Mouse (Mus musculus) limb, embryonic 10.5 days (tissue): Measurements from ENCODE around the gene Frmd5. TPM values are rescaled to one million over a fixed set of nuclear protein-coding genes. Genes with fewer than 3 reads are reported as not detected.

Source experiments
- DNase-seq: peaks from one replicate; pipeline ENCODE4 v3.0.0-alpha.2; 2017; ENCODE audit warnings: low spot score
- H3K27ac ChIP-seq: fragments of 300-500 bp; sonication (generic); 2 replicates; pipeline ENCODE4 v1.5.1; 2016; ENCODE audit warnings: mild to moderate bottlenecking
- H3K27me3 ChIP-seq: fragments of 300-500 bp; sonication (generic); 2 replicates; pipeline ENCODE4 v1.6.1; 2016; ENCODE audit warnings: low read depth, mild to moderate bottlenecking; ENCODE audit not compliant: poor library complexity, severe bottlenecking
- H3K36me3 ChIP-seq: fragments of 300-500 bp; sonication (generic); 2 replicates; pipeline ENCODE4 v1.6.1; 2016; ENCODE audit warnings: mild to moderate bottlenecking, moderate library complexity
- H3K4me1 ChIP-seq: fragments of 300-500 bp; sonication (generic); 2 replicates; pipeline ENCODE4 v1.6.1; 2016
- H3K4me3 ChIP-seq: fragments of 300-500 bp; sonication (generic); 2 replicates; pipeline ENCODE4 v1.5.1; 2016; ENCODE audit warnings: mild to moderate bottlenecking, moderate library complexity
- H3K9me3 ChIP-seq: fragments of 300-500 bp; sonication (generic); replicated peaks from 2 replicates; pipeline ENCODE4 v1.6.1; 2016; ENCODE audit warnings: mild to moderate bottlenecking
- WGBS: fragments of 180-500 bp; shearing (Covaris S2); methylation state at CpG from one replicate; pipeline ENCODE4 v1.1.7; 2016; 5-methylcytosine and 5-hydroxymethylcytosine counted together
- polyA plus RNA-seq: library from polyadenylated mRNA; unstranded; fragments of >200 nt; fragmentation: Nextera tagmentation; extraction: Ambion mirVana; gene quantifications from 2 replicates; pipeline ENCODE4 v1.2.1, GENCODE M21; 2016

Gene Frmd5
- polyA plus RNA-seq, 1 experiment from 2014 or later: 2.4 TPM

DNA sequence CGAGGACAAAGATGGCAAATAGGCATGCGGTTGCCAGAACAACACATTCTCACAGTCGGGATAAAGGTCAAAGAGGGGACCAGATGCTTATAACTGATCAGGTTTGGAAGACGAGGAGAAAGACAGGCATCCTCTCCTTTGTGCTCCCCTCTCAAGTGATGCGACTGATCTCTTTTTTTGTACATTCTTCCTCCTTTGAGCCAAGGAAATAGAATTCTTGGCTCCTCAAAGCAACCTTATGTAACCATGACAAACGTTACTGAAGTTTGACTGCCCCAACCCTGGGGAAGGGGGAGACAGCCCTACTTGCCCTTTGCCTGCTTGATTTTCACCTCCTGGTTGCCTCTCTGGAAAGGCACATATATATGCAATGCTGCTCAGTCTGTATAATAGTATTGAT lies 51.8 kb downstream of the Frmd5 start:
- H3K4me3 ChIP-seq: no peak overlapping the region
- no peak overlapping the region for H3K27ac ChIP-seq
- 0 out of 2 replicates have a peak, but pooled peaks cover 4% of the 10 kb centered on the region for H3K4me1 ChIP-seq
- no peaks in the 10 kb centered on the region for H3K9me3 ChIP-seq
- 69% methylated on average over 6 of the region's 6 CpGs for WGBS
- no peak for DNase-seq
- H3K27me3 ChIP-seq: no peaks in the 10 kb centered on the region
- H3K36me3 ChIP-seq: no peaks in the 10 kb centered on the region

DNA sequence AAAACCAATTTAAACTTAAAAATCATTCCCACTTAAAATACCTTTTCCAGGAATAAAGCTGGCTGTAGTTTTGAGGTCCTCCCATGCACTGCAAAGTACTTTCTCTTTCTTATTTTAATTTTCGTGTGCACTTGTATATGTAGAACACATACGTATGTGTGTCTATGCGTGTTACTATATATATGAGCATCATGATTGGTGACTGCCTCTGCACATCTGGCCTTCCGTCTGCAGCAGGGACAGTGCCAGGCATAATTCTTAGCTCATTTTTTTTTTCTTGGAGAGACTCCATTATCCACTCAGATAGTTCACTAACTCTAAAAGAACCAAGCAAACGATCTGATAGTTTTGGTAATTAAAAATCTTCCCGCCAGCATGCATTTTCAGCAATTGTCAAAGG lies 56.8 kb downstream of the Frmd5 start:
- Histone ChIP-seq H3K4me3 (no peak overlapping the region), H3K27ac (no peak overlapping the region), H3K27me3 (no peaks in the 10 kb centered on the region), H3K4me1 (0 out of 2 replicates have a peak, but pooled peaks cover 4% of the 10 kb centered on the region), H3K36me3 (no peaks in the 10 kb centered on the region), H3K9me3 (no peaks in the 10 kb centered on the region)
- WGBS: 88% methylated on average over 6 of the region's 6 CpGs
- no peak for DNase-seq

DNA sequence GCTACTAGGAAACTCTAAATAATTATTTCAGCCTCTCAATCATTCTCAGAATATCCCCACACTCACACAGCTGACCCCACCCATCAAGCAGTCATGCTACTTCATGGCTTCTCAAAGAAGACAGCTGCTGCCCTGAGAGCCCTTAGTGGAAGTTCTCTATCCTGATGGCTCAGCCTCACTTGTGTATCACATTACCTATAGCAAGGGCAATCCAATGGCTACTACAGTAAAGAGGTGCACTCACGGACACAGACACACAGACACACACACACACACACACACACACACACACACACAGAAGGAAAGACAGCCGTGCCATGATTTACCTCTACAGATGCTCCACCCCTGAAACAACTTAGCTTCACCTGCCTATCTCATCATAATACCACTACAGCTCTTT lies 65.7 kb downstream of the Frmd5 start:
- no peaks in the 10 kb centered on the region for H3K4me1 ChIP-seq
- WGBS: 94% methylated on average over 2 of the region's 2 CpGs
- H3K9me3 ChIP-seq: no peaks in the 10 kb centered on the region
- no peak overlapping the region for H3K4me3 ChIP-seq
- H3K27ac ChIP-seq: no peak overlapping the region
- H3K27me3 ChIP-seq: no peaks in the 10 kb centered on the region
- DNase-seq: no peak
- no peaks in the 10 kb centered on the region for H3K36me3 ChIP-seq

DNA sequence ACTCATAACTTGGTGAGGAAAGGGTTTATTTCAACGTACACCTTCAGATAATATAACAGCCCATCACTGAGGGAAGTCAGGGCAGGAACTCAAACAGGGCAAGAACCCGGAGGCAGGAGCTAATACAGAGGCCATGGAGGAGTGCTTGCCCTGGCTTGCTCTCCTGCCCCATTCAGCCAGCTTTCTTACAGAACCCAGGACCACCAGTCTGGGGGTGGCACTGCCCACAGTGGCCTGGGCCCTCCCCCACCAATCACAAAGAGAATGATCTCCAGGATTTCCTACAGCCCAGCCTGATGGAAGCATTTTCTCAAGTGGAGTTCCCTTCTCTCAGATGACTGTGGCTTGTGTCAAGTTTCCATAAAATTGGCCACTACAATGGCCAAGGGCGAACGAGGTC lies 67.5 kb downstream of the Frmd5 start:
- DNase-seq: no peak
- H3K27me3 ChIP-seq: no peaks in the 10 kb centered on the region
- WGBS: 92% methylated on average over 4 of the region's 4 CpGs
- H3K9me3 ChIP-seq: no peaks in the 10 kb centered on the region
- no peak overlapping the region for H3K4me3 ChIP-seq
- no peak overlapping the region for H3K27ac ChIP-seq
- 0 out of 2 replicates have a peak, but pooled peaks cover 3% of the 10 kb centered on the region for H3K4me1 ChIP-seq
- H3K36me3 ChIP-seq: no peaks in the 10 kb centered on the region

DNA sequence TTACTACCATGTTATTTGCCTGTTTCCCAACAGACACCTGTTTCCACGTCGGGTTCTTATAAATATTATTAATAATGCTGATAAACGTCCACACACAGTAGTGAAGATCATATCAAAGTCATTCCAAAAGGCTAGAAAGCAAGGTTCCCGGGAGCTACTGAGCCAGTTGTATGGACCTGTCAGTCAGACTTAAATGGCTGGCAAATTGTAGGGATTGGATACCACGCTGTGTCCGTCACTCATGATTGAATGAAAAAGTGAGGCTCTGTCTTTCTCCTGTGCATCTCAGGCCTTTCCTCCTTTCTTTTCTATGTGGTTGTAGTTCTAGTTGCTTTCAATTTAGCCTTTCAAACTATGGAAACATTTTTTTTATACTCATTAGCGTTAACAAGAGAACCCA lies 73.5 kb downstream of the Frmd5 start:
- H3K4me3 ChIP-seq: no peak overlapping the region
- H3K4me1 ChIP-seq: 0 out of 2 replicates have a peak, but pooled peaks cover 3% of the 10 kb centered on the region
- no peak for DNase-seq
- H3K27me3 ChIP-seq: no peaks in the 10 kb centered on the region
- no peak overlapping the region for H3K27ac ChIP-seq
- no peaks in the 10 kb centered on the region for H3K9me3 ChIP-seq
- 94% methylated on average over 7 of the region's 7 CpGs for WGBS
- H3K36me3 ChIP-seq: no peaks in the 10 kb centered on the region

DNA sequence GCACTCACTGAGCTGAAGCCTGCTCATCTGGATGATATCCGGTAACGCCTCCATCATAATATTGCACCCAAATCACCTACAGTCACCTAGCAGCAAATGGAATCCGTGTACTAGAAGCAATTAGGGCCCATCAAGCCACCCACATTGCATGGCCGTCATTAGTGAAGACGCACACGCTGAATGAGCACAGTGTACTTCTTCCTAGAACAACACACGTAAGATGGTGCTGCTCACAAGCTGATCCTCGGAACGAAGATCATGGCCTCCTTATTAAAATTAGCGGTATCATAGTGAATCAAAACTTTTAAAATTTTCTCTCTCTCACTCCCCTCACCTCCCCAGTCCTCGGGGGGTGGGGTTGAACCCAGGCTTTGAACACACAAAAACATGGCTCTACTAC lies 76.4 kb downstream of the Frmd5 start:
- H3K27ac ChIP-seq: no peak overlapping the region
- no peak for DNase-seq
- 95% methylated on average over 11 of the region's 11 CpGs for WGBS
- H3K4me1 ChIP-seq: 0 out of 2 replicates have a peak, but pooled peaks cover 3% of the 10 kb centered on the region
- no peaks in the 10 kb centered on the region for H3K27me3 ChIP-seq
- H3K9me3 ChIP-seq: no peaks in the 10 kb centered on the region
- no peaks in the 10 kb centered on the region for H3K36me3 ChIP-seq
- H3K4me3 ChIP-seq: no peak overlapping the region

DNA sequence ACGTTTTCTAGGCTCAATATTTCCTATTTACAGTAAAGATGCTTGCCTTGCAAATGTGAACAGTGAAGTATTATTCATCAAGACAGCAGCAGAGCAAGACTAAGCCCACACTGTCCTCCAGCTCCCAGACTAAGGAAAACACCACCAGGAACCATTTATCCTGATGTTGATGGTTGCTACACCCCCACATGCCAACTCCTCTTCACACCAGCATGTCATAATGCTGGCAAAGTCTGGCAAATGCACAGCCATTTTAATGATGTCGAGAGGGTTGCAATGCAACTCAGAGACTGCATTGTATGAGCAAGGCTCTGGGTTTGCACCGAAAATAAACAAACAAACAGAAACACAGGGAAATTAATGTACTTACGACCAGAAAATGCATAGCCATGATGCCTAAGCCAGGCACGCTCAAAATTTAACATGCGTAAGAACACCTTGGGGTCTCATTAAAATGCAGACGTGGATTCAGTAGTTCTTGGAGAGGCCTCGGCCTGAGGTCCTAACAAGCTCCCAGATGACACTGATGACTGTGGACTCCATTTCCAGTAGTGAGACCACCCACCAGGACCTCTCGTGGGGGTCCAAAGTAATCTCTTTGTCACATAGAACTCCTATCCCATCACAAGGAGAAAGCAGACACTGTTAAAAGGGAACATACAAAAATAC lies 77.8 kb downstream of the Frmd5 start:
- 82% methylated on average over 9 of the region's 9 CpGs for WGBS

DNA sequence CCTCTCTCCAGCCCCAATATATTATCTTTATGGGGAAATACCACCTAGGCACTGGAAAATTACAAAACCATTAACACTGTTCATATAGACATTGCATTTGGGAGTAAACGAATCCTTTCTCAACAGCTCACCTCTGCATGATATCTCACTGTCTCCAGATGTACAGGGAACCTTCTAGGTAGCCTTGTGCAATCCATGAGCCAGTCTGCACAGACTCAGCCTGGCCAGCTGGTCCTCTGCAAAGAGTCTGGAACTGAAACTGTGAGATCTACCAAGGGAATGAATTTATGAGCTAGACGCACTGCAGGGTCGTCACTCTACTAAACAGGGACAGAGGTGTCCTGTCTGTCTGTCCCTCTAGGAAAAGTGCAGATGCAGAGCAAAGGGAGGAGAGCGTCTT lies 82.0 kb downstream of the Frmd5 start:
- H3K27me3 ChIP-seq: no peaks in the 10 kb centered on the region
- 74% methylated on average over 4 of the region's 4 CpGs for WGBS
- no peak for DNase-seq

More for the DNA sequence above, 77.8 kb downstream of the Frmd5 start:
- no peak for DNase-seq
- H3K9me3 ChIP-seq: no peaks in the 10 kb centered on the region
- H3K36me3 ChIP-seq: no peaks in the 10 kb centered on the region
- H3K4me3 ChIP-seq: no peak overlapping the region
- no peak overlapping the region for H3K27ac ChIP-seq
- no peaks in the 10 kb centered on the region for H3K4me1 ChIP-seq
- no peaks in the 10 kb centered on the region for H3K27me3 ChIP-seq

DNA sequence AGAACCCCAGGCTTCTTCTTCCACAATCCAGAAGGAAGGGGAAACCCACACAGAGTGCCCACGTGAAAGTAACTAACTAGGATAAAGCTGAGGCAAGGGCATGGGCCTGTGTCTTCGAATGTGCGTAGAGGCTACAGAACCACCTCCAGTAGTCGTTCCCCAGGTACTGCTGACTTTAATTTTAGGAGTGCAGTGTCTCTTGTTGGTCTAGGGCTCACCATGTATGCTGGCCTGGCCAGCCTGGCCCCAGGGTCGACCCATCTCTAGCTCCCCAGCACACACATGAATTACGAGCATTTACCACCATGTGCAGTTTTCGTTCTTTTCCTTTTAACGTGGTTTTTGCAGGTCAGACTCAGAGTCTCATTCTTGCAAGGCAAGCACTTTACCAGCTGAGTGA lies 83.1 kb downstream of the Frmd5 start:
- Histone ChIP-seq H3K36me3 (no peaks in the 10 kb centered on the region), H3K4me3 (no peak overlapping the region), H3K4me1 (no peaks in the 10 kb centered on the region), H3K27ac (no peak overlapping the region), H3K9me3 (no peaks in the 10 kb centered on the region), H3K27me3 (no peaks in the 10 kb centered on the region)
- no peak for DNase-seq
- 87% methylated on average over 8 of the region's 8 CpGs for WGBS

More for the DNA sequence above, 82.0 kb downstream of the Frmd5 start:
- Histone ChIP-seq H3K27ac (no peak overlapping the region), H3K4me3 (no peak overlapping the region), H3K9me3 (no peaks in the 10 kb centered on the region), H3K4me1 (no peaks in the 10 kb centered on the region), H3K36me3 (no peaks in the 10 kb centered on the region)

DNA sequence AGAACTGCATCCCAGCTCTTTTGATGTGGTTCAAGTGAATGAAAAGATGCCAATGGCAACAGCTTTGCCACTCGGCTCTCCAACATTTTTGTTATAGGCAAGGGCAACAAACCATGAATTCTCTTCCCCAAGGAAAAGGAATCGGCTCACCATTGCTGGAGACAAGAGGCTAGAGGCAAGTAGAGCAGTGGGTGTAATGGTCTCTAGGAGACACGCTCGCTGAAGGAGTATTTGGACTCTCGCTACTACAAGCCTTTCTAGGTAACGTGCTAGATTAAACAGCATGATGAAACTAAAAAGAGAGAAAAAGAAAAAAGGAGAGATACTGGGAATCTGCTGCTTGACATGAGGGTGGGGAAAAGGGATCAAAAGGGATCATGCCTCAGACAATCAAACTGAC lies 87.9 kb downstream of the Frmd5 start:
- Histone ChIP-seq H3K27ac (no peak overlapping the region), H3K27me3 (no peaks in the 10 kb centered on the region), H3K36me3 (no peaks in the 10 kb centered on the region), H3K9me3 (no peaks in the 10 kb centered on the region), H3K4me1 (no peaks in the 10 kb centered on the region), H3K4me3 (no peak overlapping the region)
- DNase-seq: no peak
- WGBS: 86% methylated on average over 6 of the region's 6 CpGs

DNA sequence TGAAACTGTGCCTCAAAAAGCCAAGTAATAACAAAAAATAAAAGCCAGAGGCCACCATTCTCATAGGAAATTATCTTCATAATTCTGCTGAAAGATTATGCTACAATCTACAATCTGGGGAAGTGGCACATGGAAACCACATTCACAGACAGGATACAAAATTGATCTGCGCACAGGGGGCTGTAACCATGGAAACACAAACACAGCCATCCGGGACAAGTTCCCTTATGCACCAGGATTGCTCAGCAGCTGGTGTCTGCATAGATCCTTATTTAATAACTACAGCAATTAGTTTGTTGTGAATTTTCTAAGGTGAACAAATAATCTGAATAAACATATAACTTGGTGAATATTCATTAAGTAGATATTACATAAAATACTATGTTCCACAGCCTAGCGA lies 89.8 kb downstream of the Frmd5 start:
- no peaks in the 10 kb centered on the region for H3K27me3 ChIP-seq
- H3K36me3 ChIP-seq: no peaks in the 10 kb centered on the region
- no peaks in the 10 kb centered on the region for H3K4me1 ChIP-seq
- no peaks in the 10 kb centered on the region for H3K9me3 ChIP-seq
- no peak overlapping the region for H3K4me3 ChIP-seq
- H3K27ac ChIP-seq: no peak overlapping the region
- 87% methylated on average over 3 of the region's 3 CpGs for WGBS
- no peak for DNase-seq

DNA sequence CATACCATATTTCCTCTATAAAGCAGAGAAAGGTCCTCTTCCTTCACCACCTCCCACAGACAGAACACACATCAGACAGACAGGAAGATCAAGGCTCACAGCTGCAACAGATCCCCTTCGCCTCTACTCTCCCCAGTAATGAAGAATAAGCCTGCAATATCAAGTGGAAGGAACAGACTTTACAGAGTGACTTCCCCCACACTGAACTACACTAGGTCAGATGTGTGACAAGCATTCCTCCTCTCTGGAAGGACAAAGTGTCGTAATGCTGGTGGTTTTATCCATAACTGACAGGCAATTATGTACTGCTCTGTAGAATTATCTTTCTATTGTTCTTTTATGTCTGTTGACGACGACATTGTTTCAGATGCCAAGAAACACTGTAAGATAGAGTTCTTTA lies 93.3 kb downstream of the Frmd5 start:
- WGBS: 92% methylated on average over 4 of the region's 4 CpGs
- no peaks in the 10 kb centered on the region for H3K36me3 ChIP-seq
- no peak overlapping the region for H3K4me3 ChIP-seq
- no peaks in the 10 kb centered on the region for H3K27me3 ChIP-seq
- no peak for DNase-seq
- H3K9me3 ChIP-seq: no peaks in the 10 kb centered on the region
- no peak overlapping the region for H3K27ac ChIP-seq
- H3K4me1 ChIP-seq: no peaks in the 10 kb centered on the region

DNA sequence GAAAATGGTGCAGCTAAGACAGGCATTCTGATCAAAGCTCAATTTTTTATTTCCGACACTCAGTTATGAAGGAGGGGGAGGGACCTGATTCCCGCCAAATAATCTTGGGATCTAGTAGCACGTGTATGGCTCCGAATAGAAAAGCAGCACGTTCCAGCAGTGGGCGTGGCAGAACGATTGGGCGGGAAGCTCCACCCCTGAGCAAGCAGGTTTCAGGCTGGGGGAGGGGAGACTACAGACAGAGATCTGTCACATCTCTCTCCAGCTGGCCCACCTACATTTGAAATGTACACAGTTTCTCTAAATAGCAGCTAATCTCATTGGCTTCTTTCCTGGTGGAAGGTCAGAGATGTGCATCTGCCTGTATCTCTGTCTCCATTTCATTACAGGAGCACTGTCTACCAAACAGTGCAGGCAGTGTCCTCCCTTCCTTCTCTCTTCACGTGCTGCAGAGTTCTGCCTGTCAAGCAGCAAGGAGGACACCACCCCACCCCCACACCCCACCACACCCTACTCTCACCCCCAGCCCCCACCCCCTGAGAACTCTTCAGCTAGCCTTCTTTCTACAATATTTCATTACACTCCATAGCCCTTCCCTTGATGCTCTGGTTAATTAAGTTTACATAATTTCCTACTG lies 95.0 kb downstream of the Frmd5 start:
- no peaks in the 10 kb centered on the region for H3K36me3 ChIP-seq
- no peaks in the 10 kb centered on the region for H3K27me3 ChIP-seq
- H3K9me3 ChIP-seq: no peaks in the 10 kb centered on the region
- H3K27ac ChIP-seq: no peak overlapping the region
- no peak overlapping the region for H3K4me3 ChIP-seq
- 30% methylated on average over 9 of the region's 9 CpGs for WGBS
- no peak for DNase-seq
- H3K4me1 ChIP-seq: no peaks in the 10 kb centered on the region
